Mouse (Mus musculus) olfactory bulb, adult 2 months (tissue): ENCODE data around the gene Ptpdc1. TPM values are rescaled to one million over a fixed set of nuclear protein-coding genes. Genes with fewer than 3 reads are reported as not detected.

Experiments
- H3K27ac ChIP-seq: fragments of 200-500 bp; 2 replicates; pipeline ENCODE4 v1.5.1; 2012; ENCODE audit warnings: low read depth, low read length; ENCODE audit not compliant: insufficient read depth
- H3K4me1 ChIP-seq: fragments of 200-500 bp; 2 replicates; pipeline ENCODE4 v1.6.1; 2012; ENCODE audit warnings: low read length; ENCODE audit not compliant: control insufficient read depth, insufficient read depth
- H3K4me3 ChIP-seq: fragments of 200-500 bp; 2 replicates; pipeline ENCODE4 v1.5.1; 2012; ENCODE audit warnings: mild to moderate bottlenecking, low read depth, low read length, moderate library complexity; ENCODE audit not compliant: insufficient read depth
- CTCF ChIP-seq: fragments of 200-500 bp; IDR thresholded peaks from 2 replicates; pipeline ENCODE4 v1.5.1; 2012; ENCODE audit warnings: low read depth, mild to moderate bottlenecking, low read length, moderate library complexity; ENCODE audit not compliant: insufficient read depth
- POLR2A ChIP-seq: fragments of 200-500 bp; IDR thresholded peaks from 2 replicates; pipeline ENCODE4 v1.6.1; 2012; ENCODE audit warnings: mild to moderate bottlenecking, low read depth, low read length, moderate library complexity; ENCODE audit not compliant: insufficient read depth
- WGBS: fragments of 180-500 bp; shearing (Covaris S2); methylation state at CpG from one replicate; pipeline ENCODE4 v1.1.7; 2018; 5-methylcytosine and 5-hydroxymethylcytosine counted together
- polyA plus RNA-seq: library from polyadenylated mRNA; stranded (reverse); fragments of >200 nt; gene quantifications from 2 replicates; pipeline ENCODE4 v1.2.4, GENCODE M21; 2012; ENCODE audit warnings: low replicate concordance; ENCODE audit not compliant: missing spikeins, insufficient read depth, insufficient read length

Gene Ptpdc1
- polyA plus RNA-seq, 1 experiment = not detected

GRCm38 (mm10) chr13:48546330-48546917 lies 79.0 kb downstream of the Ptpdc1 start:
- under 1% methylated on average over 72 of the region's 72 CpGs for WGBS
- TF ChIP-seq POLR2A (peak; percentile 89), CTCF (no peak)
- no peaks in the 10 kb centered on the region for H3K4me1 ChIP-seq
- H3K4me3 ChIP-seq = peak overlapping the region; percentile 90
- peak overlapping the region; percentile 97 for H3K27ac ChIP-seq

GRCm38 (mm10) chr13:48545476-48546281 lies 79.8 kb downstream of the Ptpdc1 start:
- H3K27ac ChIP-seq = peak overlapping the region; percentile 97
- peak overlapping the region; percentile 90 for H3K4me3 ChIP-seq
- H3K4me1 ChIP-seq = no peaks in the 10 kb centered on the region
- WGBS = under 1% methylated on average over 64 of the region's 72 CpGs
- TF ChIP-seq POLR2A = no peak
- no peak for TF ChIP-seq CTCF

- TF ChIP-seq POLR2A (no peak), CTCF (no peak)
- 24% methylated on average over 4 of the region's 4 CpGs for WGBS
- peak overlapping the region; percentile 88; the same call in 1 of the 2 replicates for H3K4me3 ChIP-seq
- H3K4me1 ChIP-seq = no peaks in the 10 kb centered on the region
- H3K27ac ChIP-seq = no peak overlapping the region
Measured at GRCm38 (mm10) chr13:48544867-48545266, 80.6 kb downstream of the Ptpdc1 start.

- no peak overlapping the region for H3K4me3 ChIP-seq
- no peaks in the 10 kb centered on the region for H3K4me1 ChIP-seq
- TF ChIP-seq CTCF (no peak), POLR2A (no peak)
- no peak overlapping the region for H3K27ac ChIP-seq
Measured at GRCm38 (mm10) chr13:48544391-48544790, 81.1 kb downstream of the Ptpdc1 start.

GRCm38 (mm10) chr13:48540488-48540887 lies 85.0 kb downstream of the Ptpdc1 start:
- WGBS = 21% methylated on average over 1 of the region's 1 CpGs
- Histone ChIP-seq H3K27ac (no peak overlapping the region), H3K4me3 (no peak overlapping the region), H3K4me1 (no peaks in the 10 kb centered on the region)
- TF ChIP-seq POLR2A (no peak), CTCF (no peak)

- no peak overlapping the region for H3K27ac ChIP-seq
- H3K4me3 ChIP-seq = no peak overlapping the region
- TF ChIP-seq CTCF (no peak), POLR2A (no peak)
- 85% methylated on average over 5 of the region's 5 CpGs for WGBS
- no peaks in the 10 kb centered on the region for H3K4me1 ChIP-seq
Measured at GRCm38 (mm10) chr13:48533441-48533840, 92.0 kb downstream of the Ptpdc1 start.

- WGBS = 83% methylated on average over 2 of the region's 2 CpGs
- H3K4me1 ChIP-seq = no peaks in the 10 kb centered on the region
- no peak overlapping the region for H3K4me3 ChIP-seq
- TF ChIP-seq POLR2A = no peak
- TF ChIP-seq CTCF = no peak
- no peak overlapping the region for H3K27ac ChIP-seq
Measured at GRCm38 (mm10) chr13:48531448-48531847, 94.0 kb downstream of the Ptpdc1 start.

GRCm38 (mm10) chr13:48530685-48531084 lies 94.8 kb downstream of the Ptpdc1 start:
- TF ChIP-seq POLR2A (no peak), CTCF (no peak)
- no peak overlapping the region for H3K27ac ChIP-seq
- H3K4me1 ChIP-seq = no peaks in the 10 kb centered on the region
- 58% methylated on average over 2 of the region's 2 CpGs for WGBS
- no peak overlapping the region for H3K4me3 ChIP-seq

- Histone ChIP-seq H3K4me3 (no peak overlapping the region), H3K27ac (no peak overlapping the region), H3K4me1 (no peaks in the 10 kb centered on the region)
- TF ChIP-seq POLR2A (no peak), CTCF (no peak)
- WGBS = 55% methylated on average over 2 of the region's 2 CpGs
Measured at GRCm38 (mm10) chr13:48529028-48529427, 96.4 kb downstream of the Ptpdc1 start.
